ENCODE assay signal across 12 mouse cellular contexts in genomic region chr3:104247850-104248249, GRCm38 (mm10).
"Had no signal": no experiment of that assay in that cellular context is flagged by ENCODE, and none has a peak within 500 bp of the region (broad histone marks: within the 10 kb centered on the region; RNA-seq: fewer than 3 reads in every experiment).

No protein-coding gene starts in this region.

- H3K27me3 ChIP-seq: limb, embryonic 12.5 days; liver, embryonic 13.5 days; lung, embryonic 15.5 days; midbrain, embryonic 15.5 days; neural tube, embryonic 12.5 days had no signal

- H3K27ac ChIP-seq: limb, embryonic 12.5 days; liver, embryonic 13.5 days; lung, embryonic 15.5 days; macrophage; midbrain, embryonic 15.5 days; neural tube, embryonic 12.5 days had no signal

- DNase-seq: kidney, adult 8-10 months; kidney, postnatal 25 days; layer of hippocampus, postnatal 36 days; liver; liver, embryonic 13.5 days; liver, postnatal 0 days; lung, postnatal 14 days had no signal

- H3K9ac ChIP-seq: limb, embryonic 12.5 days; liver, embryonic 13.5 days; liver, postnatal 0 days; lung, embryonic 15.5 days; midbrain, embryonic 15.5 days; neural tube, embryonic 12.5 days had no signal

- H3K4me3 ChIP-seq: limb, embryonic 12.5 days; liver, embryonic 13.5 days; lung, embryonic 15.5 days; midbrain, embryonic 15.5 days; neural tube, embryonic 12.5 days had no signal

- H3K4me2 ChIP-seq: limb, embryonic 12.5 days; liver, embryonic 13.5 days; lung, embryonic 15.5 days; midbrain, embryonic 15.5 days; neural tube, embryonic 12.5 days had no signal

- H3K9me3 ChIP-seq: limb, embryonic 12.5 days; liver, embryonic 13.5 days; lung, embryonic 15.5 days; midbrain, embryonic 15.5 days; neural tube, embryonic 12.5 days had no signal

- ATAC-seq: liver, postnatal 0 days; midbrain, embryonic 15.5 days had no signal

- H3K36me3 ChIP-seq: limb, embryonic 12.5 days; liver, embryonic 13.5 days; lung, embryonic 15.5 days; midbrain, embryonic 15.5 days; neural tube, embryonic 12.5 days had no signal

- H3K4me1 ChIP-seq: limb, embryonic 12.5 days; lung, embryonic 15.5 days; midbrain, embryonic 15.5 days; neural tube, embryonic 12.5 days had no signal
